28 mouse cellular contexts compared by ENCODE assay signal in genomic region chr7:100539516-100539915, GRCm38 (mm10). TPM values are rescaled to one million over a fixed set of nuclear protein-coding genes. Genes with fewer than 3 reads are reported as not detected.
DNase-seq lines count a peak whose midpoint lies in the region; ATAC-seq and TF ChIP-seq lines count a peak whose summit lies in the region.
"Had no signal": no experiment of that assay in that cellular context is flagged by ENCODE, and none has a peak within 500 bp of the region (broad histone marks: within the 10 kb centered on the region; RNA-seq: fewer than 3 reads in every experiment).

No protein-coding gene starts in this region.

- no peak for TF ChIP-seq POLR2A in bone marrow macrophage, adult 2 months (IDR thresholded peaks at IDR 0.05; ENCODE audit: borderline replicate concordance, low read depth, low read length)

- ATAC-seq in monocyte, adult 5-6 weeks (replicated peaks; ENCODE audit: insufficient number of reproducible peaks, low FRiP score, low TSS enrichment, poor library complexity, severe bottlenecking) = peak; percentile 54
- ATAC-seq: forebrain, embryonic 16.5 days; intestine, postnatal 0 days; midbrain, embryonic 16.5 days had no signal

- peak overlapping the region; percentile 10; the same call in 1 of the 2 replicates for H3K27ac ChIP-seq in bone marrow macrophage, adult 2 months (ENCODE audit: insufficient read depth, low read depth, low read length)
- H3K27ac ChIP-seq: gastrocnemius, adult 2 months; hindbrain, embryonic 14.5 days; limb, embryonic 10.5 days; limb, embryonic 15.5 days; neural tube, embryonic 15.5 days; stomach, postnatal 0 days had no signal

- TF ChIP-seq CTCF in bone marrow macrophage, adult 2 months (IDR thresholded peaks at IDR 0.05; ENCODE audit: low read depth, low read length) = no peak

- H3K4me3 ChIP-seq in bone marrow macrophage, adult 2 months (ENCODE audit: insufficient read depth, low read length) = no peak overlapping the region
- H3K4me3 ChIP-seq: gastrocnemius, adult 2 months; limb, embryonic 10.5 days; limb, embryonic 15.5 days; neural tube, embryonic 15.5 days had no signal

- peaks cover 20% of the 10 kb centered on the region for H3K4me1 ChIP-seq in bone marrow macrophage, adult 2 months (ENCODE audit: control insufficient read depth, insufficient read depth, low read length)

- DNase-seq in lung, adult 18-20 months = peak; percentile 51 to 61
- DNase-seq in lung, postnatal 10 days = no peak
- DNase-seq in lung, postnatal 36 days = peak; percentile 72
- no peak for DNase-seq in cerebellum, adult 18-20 months
- no peak for DNase-seq in urinary bladder, adult 18-20 months (ENCODE audit: low spot score in 2 of 2)
- DNase-seq: adrenal gland, postnatal 25 days; B cell, adult 2 months; cerebellum, adult 11 months; cerebellum, adult 9-11 months; gastrocnemius, adult 2 months; kidney, adult 9 months; kidney, postnatal 10 days; spleen, adult 18-20 months; thymus, adult 18-20 months; thymus, postnatal 25 days had no signal

RNA-seq across cellular contexts. Expression of gene Coa4, which starts 2.6 kb away (rescaled TPM):
- polyA plus RNA-seq in bone marrow macrophage, adult 2 months (2012; ENCODE audit: insufficient read depth, insufficient read length, missing spikeins) = 25.9 and 29.7 TPM in 2 replicates
- 6.1 to 12.5 TPM (median 7.5 TPM) in 3 replicates for total RNA-seq in monocyte, adult 5-6 weeks (2017)

RNA-seq across cellular contexts. Expression of gene Dnajb13, which starts 24.8 kb away (rescaled TPM):
- polyA plus RNA-seq in bone marrow macrophage, adult 2 months (2012; ENCODE audit: insufficient read depth, insufficient read length, missing spikeins) = 0.63 and 1.5 TPM in 2 replicates
- 1.7 to 3.6 TPM in 2 of 3 replicates, not detected in the other for total RNA-seq in monocyte, adult 5-6 weeks (2017)
- total RNA-seq: adrenal gland, postnatal 25 days; gastrocnemius, adult 2 months; heart, postnatal 25 days had no signal
- polyA plus RNA-seq: erythroblast, embryonic 14.5 days; heart, embryonic 14.5 days had no signal

RNA-seq across cellular contexts. Expression of gene Ucp2, which starts 46.4 kb away (rescaled TPM):
- 1,592 and 1,654 TPM in 2 replicates for polyA plus RNA-seq in bone marrow macrophage, adult 2 months (2012; ENCODE audit: insufficient read depth, insufficient read length, missing spikeins)
- total RNA-seq in monocyte, adult 5-6 weeks (2017) = 334 to 441 TPM (median 351 TPM) in 3 replicates

Comparison
In these comparisons a context has a peak if more than half of its experiments do, and no peak if none do; other contexts are left out.
1. DNase-seq: peak in lung, adult 18-20 months (2 of 2) and lung, postnatal 36 days (single experiment); none in lung, postnatal 10 days (single experiment), cerebellum, adult 18-20 months (0 of 2) and urinary bladder, adult 18-20 months (0 of 2).